Mouse (Mus musculus) forebrain, embryonic 10.5 days (tissue): ENCODE measurements around the gene 1700001C02Rik. TPM values are rescaled to one million over a fixed set of nuclear protein-coding genes. Genes with fewer than 3 reads are reported as not detected.

Source experiments
- DNase-seq: peaks from one replicate; pipeline ENCODE4 v3.0.0-alpha.2; 2017; ENCODE audit warnings: low spot score; ENCODE audit errors: extremely low spot score
- H3K27ac ChIP-seq: fragments of 300-500 bp; sonication (generic); 2 replicates; pipeline ENCODE4 v1.5.1; 2016; ENCODE audit warnings: mild to moderate bottlenecking
- H3K27me3 ChIP-seq: fragments of 300-500 bp; sonication (generic); 2 replicates; pipeline ENCODE4 v1.6.1; 2016; ENCODE audit warnings: mild to moderate bottlenecking; ENCODE audit not compliant: poor library complexity, severe bottlenecking
- H3K36me3 ChIP-seq: fragments of 300-500 bp; sonication (generic); replicated peaks from 2 replicates; pipeline ENCODE4 v1.6.1; 2016; ENCODE audit warnings: mild to moderate bottlenecking, moderate library complexity
- H3K4me1 ChIP-seq: fragments of 300-500 bp; sonication (generic); 2 replicates; pipeline ENCODE4 v1.6.1; 2016
- H3K4me3 ChIP-seq: fragments of 300-500 bp; sonication (generic); 2 replicates; pipeline ENCODE4 v1.5.1; 2016; ENCODE audit warnings: mild to moderate bottlenecking, moderate library complexity
- H3K9me3 ChIP-seq: fragments of 300-500 bp; sonication (generic); 2 replicates; pipeline ENCODE4 v1.6.1; 2016; ENCODE audit warnings: mild to moderate bottlenecking, moderate library complexity
- WGBS: fragments of 180-500 bp; shearing (Covaris S2); methylation state at CpG from one replicate; pipeline ENCODE4 v1.1.7; 2016; 5-methylcytosine and 5-hydroxymethylcytosine counted together
- polyA plus RNA-seq: library from polyadenylated mRNA; unstranded; fragments of >200 nt; fragmentation: Nextera tagmentation; extraction: Ambion mirVana; gene quantifications from 2 replicates; pipeline ENCODE4 v1.2.1, GENCODE M21; 2016

1700001C02Rik gene
- polyA plus RNA-seq, 1 experiment from 2014 or later: not detected

DNA sequence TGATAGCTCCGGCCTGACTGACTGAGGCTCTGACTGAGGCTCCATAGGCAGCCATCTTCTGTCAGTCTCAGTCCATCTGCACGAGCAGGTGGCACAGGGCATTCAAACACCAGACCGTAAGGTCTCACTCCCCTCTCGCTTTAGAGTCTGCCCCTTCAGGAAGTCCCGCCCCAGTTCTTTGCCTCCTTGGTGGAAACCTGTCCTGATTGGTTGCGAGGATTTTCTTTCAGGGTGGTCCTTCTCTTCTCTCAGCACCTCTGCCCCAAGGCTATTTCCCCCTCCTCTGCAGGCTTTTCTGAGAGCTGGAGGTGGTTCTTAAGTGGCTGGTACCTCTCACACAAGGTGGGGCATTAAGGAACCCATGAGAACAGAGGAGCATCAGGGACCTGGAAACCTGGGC is 4.6 kb downstream of the 1700001C02Rik start:
- H3K36me3 ChIP-seq: no peaks in the 10 kb centered on the region
- H3K9me3 ChIP-seq: no peaks in the 10 kb centered on the region
- 52% methylated on average over 6 of the region's 6 CpGs for WGBS
- H3K4me3 ChIP-seq: no peak overlapping the region
- H3K27ac ChIP-seq: no peak overlapping the region
- peaks cover 25% of the 10 kb centered on the region for H3K4me1 ChIP-seq
- peaks cover 23% of the 10 kb centered on the region for H3K27me3 ChIP-seq
- no peak for DNase-seq

DNA sequence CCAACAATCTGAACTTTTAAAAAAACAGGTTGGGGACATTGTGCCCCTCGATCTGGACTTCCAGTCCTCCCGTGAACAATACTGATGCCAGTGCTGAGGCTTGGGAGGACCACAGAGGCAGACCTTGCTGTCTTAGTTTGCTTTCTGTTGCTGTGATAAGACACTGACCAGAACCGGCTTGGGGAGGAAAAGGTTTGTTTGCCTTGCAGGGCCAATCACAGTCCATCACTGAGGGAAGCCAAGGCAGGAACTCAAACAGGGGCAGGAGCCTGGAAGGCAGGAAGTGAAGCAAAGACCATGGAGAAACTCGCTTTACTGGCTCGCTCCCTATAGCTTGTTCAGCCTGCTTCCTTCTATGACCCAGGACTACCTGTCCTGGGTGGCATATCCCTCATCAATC is 6.3 kb downstream of the 1700001C02Rik start:
- H3K27me3 ChIP-seq: peaks cover 6% of the 10 kb centered on the region

DNA sequence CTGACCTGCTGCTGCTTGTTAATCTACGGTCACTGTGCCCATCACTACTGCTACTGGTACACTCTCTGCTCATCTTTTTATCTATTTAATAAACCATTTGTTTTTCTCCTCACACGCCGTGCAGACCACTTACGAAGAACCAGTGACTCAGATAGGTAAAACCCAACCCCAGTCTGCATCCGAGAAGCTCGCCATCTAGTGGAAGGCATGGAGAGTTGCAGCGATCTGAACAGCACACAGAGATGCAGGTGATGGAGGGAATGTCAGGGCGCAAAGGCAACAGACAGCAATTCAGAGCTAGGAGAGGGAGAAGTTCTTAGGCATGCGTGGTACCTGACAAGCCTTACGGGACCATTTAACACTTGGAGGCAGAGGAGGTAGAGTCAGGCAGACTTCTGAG is 10.7 kb downstream of the 1700001C02Rik start:
- no peak overlapping the region for H3K4me3 ChIP-seq
- no peaks in the 10 kb centered on the region for H3K4me1 ChIP-seq
- H3K9me3 ChIP-seq: no peaks in the 10 kb centered on the region
- H3K27me3 ChIP-seq: no peaks in the 10 kb centered on the region
- DNase-seq: no peak
- H3K36me3 ChIP-seq: no peaks in the 10 kb centered on the region
- no peak overlapping the region for H3K27ac ChIP-seq
- 42% methylated on average over 10 of the region's 10 CpGs for WGBS

More for the DNA sequence above, 6.3 kb downstream of the 1700001C02Rik start:
- H3K36me3 ChIP-seq: no peaks in the 10 kb centered on the region
- no peak overlapping the region for H3K27ac ChIP-seq
- DNase-seq: no peak
- peaks cover 14% of the 10 kb centered on the region for H3K4me1 ChIP-seq
- 84% methylated on average over 5 of the region's 5 CpGs for WGBS
- H3K9me3 ChIP-seq: no peaks in the 10 kb centered on the region
- no peak overlapping the region for H3K4me3 ChIP-seq

DNA sequence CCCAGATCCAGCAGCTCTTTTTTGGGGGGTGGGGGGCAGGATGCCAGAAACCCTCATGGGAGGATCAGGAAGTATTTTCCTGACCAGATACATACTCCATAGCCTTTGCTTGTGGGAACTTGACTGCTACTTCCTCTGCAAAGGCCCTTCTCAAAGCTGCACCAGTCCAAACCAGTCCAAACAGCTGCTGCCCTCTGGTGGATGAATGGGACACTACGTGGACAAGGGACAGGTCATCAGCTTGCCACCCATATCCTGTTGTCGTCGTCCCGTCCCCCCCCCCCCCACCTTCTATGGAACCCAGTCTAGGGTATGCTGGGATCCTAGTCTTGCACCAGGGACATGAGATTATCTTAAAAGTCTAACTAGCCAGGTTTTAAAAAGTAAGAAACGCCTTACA is 16.5 kb downstream of the 1700001C02Rik start:
- 20% methylated on average over 5 of the region's 5 CpGs for WGBS
- H3K4me1 ChIP-seq: 0 out of 2 replicates have a peak, but pooled peaks cover 3% of the 10 kb centered on the region
- H3K27me3 ChIP-seq: no peaks in the 10 kb centered on the region
- H3K9me3 ChIP-seq: no peaks in the 10 kb centered on the region
- H3K36me3 ChIP-seq: no peaks in the 10 kb centered on the region
- no peak overlapping the region for H3K4me3 ChIP-seq
- DNase-seq: peak; percentile 67
- H3K27ac ChIP-seq: no peak overlapping the region

DNA sequence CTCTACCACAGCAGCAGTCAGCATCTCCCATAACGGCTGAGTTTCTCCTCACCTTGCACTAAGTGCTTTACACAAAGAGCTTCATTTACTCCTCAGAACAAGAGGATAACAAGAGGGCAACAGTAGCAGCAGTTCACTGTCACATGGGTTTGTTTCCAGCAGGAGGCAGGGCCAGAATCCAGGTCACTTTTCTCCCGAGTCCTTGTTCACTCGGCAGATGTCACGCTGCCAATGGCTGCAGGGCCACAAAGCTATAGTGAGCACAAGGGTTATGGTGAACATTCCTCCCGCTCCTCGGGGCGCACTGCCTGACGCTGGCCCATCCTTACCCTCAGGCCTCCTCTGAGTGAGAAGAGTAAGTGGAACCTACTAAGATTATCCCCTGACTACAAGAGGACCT is 17.7 kb downstream of the 1700001C02Rik start:
- no peak for DNase-seq
- no peaks in the 10 kb centered on the region for H3K27me3 ChIP-seq
- no peaks in the 10 kb centered on the region for H3K36me3 ChIP-seq
- no peaks in the 10 kb centered on the region for H3K9me3 ChIP-seq
- no peak overlapping the region for H3K27ac ChIP-seq
- H3K4me3 ChIP-seq: no peak overlapping the region
- H3K4me1 ChIP-seq: 0 out of 2 replicates have a peak, but pooled peaks cover 3% of the 10 kb centered on the region
- 79% methylated on average over 8 of the region's 8 CpGs for WGBS

DNA sequence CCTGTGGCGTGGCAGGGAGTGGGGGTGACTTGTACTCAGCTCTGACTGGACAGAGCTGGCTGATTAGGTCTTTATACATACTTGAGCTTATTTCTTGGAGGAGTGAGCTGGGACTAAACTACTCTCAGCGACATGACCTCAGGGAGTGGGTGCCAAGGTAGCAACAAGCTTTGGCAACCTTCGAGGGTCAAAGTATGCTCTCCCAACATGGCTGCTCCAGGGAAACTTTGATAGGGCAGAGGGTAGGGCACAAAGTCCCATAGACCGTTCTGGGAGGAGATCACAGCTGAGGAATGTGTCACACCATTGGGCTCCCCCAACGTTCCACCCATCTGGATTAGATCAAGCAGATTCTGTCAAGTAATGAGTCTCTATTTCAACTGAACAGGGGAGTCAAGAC is 18.7 kb downstream of the 1700001C02Rik start:
- Histone ChIP-seq H3K27me3 (no peaks in the 10 kb centered on the region), H3K9me3 (no peaks in the 10 kb centered on the region), H3K27ac (no peak overlapping the region), H3K4me1 (0 out of 2 replicates have a peak, but pooled peaks cover 3% of the 10 kb centered on the region), H3K36me3 (no peaks in the 10 kb centered on the region), H3K4me3 (no peak overlapping the region)
- WGBS: 81% methylated on average over 5 of the region's 5 CpGs
- no peak for DNase-seq

DNA sequence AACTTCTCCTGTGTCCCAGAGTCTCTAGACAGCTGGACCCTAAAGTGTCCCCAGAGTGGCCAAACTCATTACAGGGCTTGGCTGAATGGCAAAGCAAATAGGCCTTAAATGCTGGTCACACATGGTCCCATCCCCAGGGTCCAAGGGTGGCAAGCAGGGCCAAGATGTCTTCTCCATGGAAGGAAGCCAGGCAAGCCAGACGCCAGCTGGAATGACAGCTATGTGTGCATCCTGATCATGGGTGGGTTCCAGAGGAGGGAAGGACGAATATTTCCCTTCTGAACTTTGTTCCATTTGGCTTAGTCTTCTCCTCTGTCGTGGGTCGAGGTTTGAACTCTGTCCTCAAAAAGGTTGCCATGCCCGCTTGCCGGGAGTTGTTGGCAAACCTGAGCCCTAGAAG is 19.3 kb downstream of the 1700001C02Rik start:
- WGBS: 89% methylated on average over 6 of the region's 6 CpGs
- no peak for DNase-seq
- H3K9me3 ChIP-seq: no peaks in the 10 kb centered on the region
- no peak overlapping the region for H3K27ac ChIP-seq
- no peaks in the 10 kb centered on the region for H3K27me3 ChIP-seq
- 0 out of 2 replicates have a peak, but pooled peaks cover 3% of the 10 kb centered on the region for H3K4me1 ChIP-seq
- H3K4me3 ChIP-seq: no peak overlapping the region
- H3K36me3 ChIP-seq: no peaks in the 10 kb centered on the region

DNA sequence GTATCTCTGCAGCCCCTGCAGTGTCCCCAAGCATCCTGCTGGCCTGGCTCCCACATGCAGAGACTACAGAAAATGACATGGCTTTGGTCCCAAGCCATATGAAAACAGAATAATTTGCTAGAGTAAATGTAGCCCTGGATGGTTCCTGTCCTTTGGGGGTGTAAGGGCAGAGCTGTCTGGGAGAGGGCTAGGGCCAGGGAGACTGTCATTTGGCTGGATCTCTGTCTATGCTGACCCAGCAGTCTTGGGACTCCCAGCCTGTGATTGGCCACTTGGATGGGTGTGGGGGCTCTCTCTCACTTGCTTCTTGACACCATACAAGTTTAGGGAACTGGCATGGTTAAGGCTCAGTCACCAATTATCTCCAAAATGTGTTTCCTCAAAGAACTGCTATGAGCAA is 24.4 kb downstream of the 1700001C02Rik start:
- Histone ChIP-seq H3K4me3 (no peak overlapping the region), H3K36me3 (no peaks in the 10 kb centered on the region), H3K27me3 (no peaks in the 10 kb centered on the region), H3K4me1 (peaks cover 3% of the 10 kb centered on the region; the same call in 1 of the 2 replicates), H3K27ac (no peak overlapping the region), H3K9me3 (no peaks in the 10 kb centered on the region)
- no peak for DNase-seq

DNA sequence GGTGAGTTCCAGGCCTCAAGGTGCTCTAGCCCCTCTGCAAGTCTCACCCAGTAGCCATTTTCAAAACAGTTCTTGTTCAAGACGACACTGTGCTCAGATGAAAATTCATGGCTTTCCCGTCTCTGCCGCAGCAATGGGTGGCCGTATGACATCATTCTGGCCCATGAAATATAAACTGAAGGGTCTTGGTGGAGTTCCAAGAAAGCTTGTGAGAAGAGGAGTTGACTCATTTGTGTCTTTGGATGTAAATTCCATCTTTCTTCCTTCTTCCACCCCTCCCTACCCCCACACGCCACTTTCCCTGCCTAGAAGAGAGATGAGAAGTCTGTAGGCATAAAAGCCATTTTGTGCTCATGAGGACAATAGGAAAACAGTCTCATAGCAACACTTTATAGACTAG is 25.0 kb downstream of the 1700001C02Rik start:
- no peak overlapping the region for H3K4me3 ChIP-seq
- no peak overlapping the region for H3K27ac ChIP-seq
- 85% methylated on average over 5 of the region's 5 CpGs for WGBS
- no peaks in the 10 kb centered on the region for H3K9me3 ChIP-seq
- H3K36me3 ChIP-seq: no peaks in the 10 kb centered on the region
- H3K4me1 ChIP-seq: peaks cover 7% of the 10 kb centered on the region; the same call in 1 of the 2 replicates
- no peak for DNase-seq
- no peaks in the 10 kb centered on the region for H3K27me3 ChIP-seq

DNA sequence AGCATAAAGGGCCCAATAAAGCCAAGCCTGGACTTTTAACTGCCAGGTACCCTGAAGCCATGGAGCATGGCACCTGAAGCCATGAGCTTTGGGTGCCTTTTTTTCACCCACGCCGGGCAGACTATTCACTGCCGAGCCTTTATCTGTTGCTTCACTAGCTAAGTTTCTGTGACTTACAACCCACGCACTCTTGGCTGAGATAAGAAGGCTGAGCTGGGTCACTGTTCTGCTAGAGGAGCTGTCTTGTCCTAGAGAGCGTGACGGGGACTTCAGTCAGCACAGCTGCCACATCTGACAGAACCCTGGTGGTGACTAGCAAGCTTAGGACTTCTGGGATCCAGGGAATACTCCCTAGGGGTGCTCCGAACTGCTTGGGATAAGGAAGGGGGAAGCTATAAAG is 27.9 kb downstream of the 1700001C02Rik start:
- 79% methylated on average over 7 of the region's 7 CpGs for WGBS

DNA sequence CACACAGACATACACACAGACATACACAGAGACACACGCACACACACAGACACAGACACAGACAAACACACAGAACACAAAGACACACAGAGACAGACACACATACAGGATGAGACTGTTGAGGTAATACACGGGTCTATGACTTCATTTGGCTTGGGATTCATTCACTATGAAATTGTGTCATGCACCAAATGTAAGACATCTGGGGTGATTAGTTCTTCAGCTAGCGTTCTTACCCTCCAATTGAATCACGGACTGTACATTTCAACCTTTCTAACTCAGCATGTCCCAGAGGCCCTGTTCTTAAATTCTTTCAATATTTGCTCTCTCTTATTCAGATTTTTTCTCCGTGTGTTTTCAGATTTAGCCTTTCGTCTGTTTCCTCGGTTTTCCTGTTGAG is 28.8 kb downstream of the 1700001C02Rik start:
- WGBS: 85% methylated on average over 7 of the region's 7 CpGs
- Histone ChIP-seq H3K27ac (no peak overlapping the region), H3K4me3 (no peak overlapping the region), H3K27me3 (no peaks in the 10 kb centered on the region), H3K9me3 (no peaks in the 10 kb centered on the region), H3K4me1 (peaks cover 15% of the 10 kb centered on the region; the same call in 1 of the 2 replicates), H3K36me3 (no peaks in the 10 kb centered on the region)
- no peak for DNase-seq

More for the DNA sequence above, 27.9 kb downstream of the 1700001C02Rik start:
- H3K27ac ChIP-seq: no peak overlapping the region
- H3K27me3 ChIP-seq: no peaks in the 10 kb centered on the region
- no peak overlapping the region for H3K4me3 ChIP-seq
- H3K9me3 ChIP-seq: no peaks in the 10 kb centered on the region
- no peak for DNase-seq
- no peaks in the 10 kb centered on the region for H3K36me3 ChIP-seq
- H3K4me1 ChIP-seq: peaks cover 15% of the 10 kb centered on the region; the same call in 1 of the 2 replicates

DNA sequence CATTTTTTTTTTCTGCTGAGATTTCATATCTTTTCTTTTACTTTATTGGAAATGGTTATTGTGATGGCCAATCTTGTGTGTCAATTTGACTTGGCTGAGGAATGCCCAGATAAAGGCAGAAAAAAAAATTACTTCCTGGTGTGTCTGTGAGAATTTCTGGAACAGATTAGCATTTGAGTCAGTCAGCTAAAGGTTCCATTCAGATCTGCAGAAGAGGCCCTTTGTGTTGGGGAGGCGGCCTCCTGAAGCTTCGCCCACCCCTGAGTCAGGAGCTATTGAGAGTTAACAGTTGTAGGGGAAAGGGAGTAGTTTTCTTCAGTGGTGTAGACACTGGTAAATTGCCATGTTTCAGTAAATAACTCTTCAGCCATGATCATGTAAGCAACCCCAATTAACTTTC is 29.4 kb downstream of the 1700001C02Rik start:
- no peaks in the 10 kb centered on the region for H3K9me3 ChIP-seq
- DNase-seq: no peak
- H3K36me3 ChIP-seq: no peaks in the 10 kb centered on the region
- no peak overlapping the region for H3K4me3 ChIP-seq
- H3K27ac ChIP-seq: peak overlapping the region; percentile 20; the same call in 1 of the 2 replicates
- no peaks in the 10 kb centered on the region for H3K27me3 ChIP-seq
- 51% methylated on average over 2 of the region's 2 CpGs for WGBS
- peaks cover 15% of the 10 kb centered on the region; the same call in 1 of the 2 replicates for H3K4me1 ChIP-seq

DNA sequence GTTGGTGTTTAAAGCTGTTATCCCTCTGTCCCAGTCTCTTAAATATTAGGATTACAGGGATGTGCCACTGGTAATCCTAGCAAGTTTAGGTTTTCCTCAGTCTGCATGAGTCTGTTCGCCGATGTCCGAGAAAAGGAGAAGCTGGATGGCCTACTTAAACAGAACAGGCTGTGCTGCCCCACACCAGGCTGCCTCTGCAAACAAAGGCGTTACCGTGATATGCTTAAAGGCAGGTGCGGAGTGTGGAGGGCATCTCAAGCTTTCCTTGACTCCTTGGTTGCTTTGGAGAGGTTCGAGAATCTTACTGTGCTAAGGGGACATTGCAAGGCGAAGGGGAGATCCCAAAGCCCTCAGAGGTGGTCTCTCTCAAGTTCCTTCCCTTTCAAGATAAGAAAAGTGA is 31.0 kb downstream of the 1700001C02Rik start:
- Histone ChIP-seq H3K4me1 (peaks cover 15% of the 10 kb centered on the region; the same call in 1 of the 2 replicates), H3K9me3 (no peaks in the 10 kb centered on the region), H3K36me3 (no peaks in the 10 kb centered on the region), H3K27ac (peak overlapping the region; percentile 41; the same call in 1 of the 2 replicates), H3K4me3 (no peak overlapping the region), H3K27me3 (no peaks in the 10 kb centered on the region)
- DNase-seq: no peak
- WGBS: 72% methylated on average over 8 of the region's 8 CpGs

DNA sequence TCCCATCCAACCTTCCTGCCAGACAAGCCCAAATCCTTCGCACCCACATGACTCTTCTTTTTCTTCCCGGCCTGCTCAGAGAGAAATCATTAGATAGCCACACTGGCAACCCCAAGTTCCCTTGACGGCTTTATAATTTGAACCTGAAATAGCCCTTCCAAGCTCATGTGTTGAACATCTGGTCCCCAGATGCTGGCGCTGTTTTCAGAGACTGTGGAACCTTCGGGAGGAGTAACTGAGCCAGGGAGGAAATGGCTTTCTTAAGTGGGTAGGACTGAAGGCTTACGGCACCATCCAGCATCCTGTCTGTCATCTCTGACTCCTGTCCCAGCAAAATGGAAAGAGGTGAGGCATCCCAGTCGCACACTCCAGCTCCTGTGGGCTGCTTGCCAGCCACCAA is 31.5 kb downstream of the 1700001C02Rik start:
- no peak overlapping the region for H3K4me3 ChIP-seq
- H3K27ac ChIP-seq: no peak overlapping the region
- DNase-seq: peak; percentile 34
- no peaks in the 10 kb centered on the region for H3K27me3 ChIP-seq
- 75% methylated on average over 7 of the region's 7 CpGs for WGBS
- peaks cover 15% of the 10 kb centered on the region; the same call in 1 of the 2 replicates for H3K4me1 ChIP-seq
- H3K36me3 ChIP-seq: no peaks in the 10 kb centered on the region
- no peaks in the 10 kb centered on the region for H3K9me3 ChIP-seq
